Mouse (Mus musculus): ENCODE data around the gene Klc3.

GRCm38 (mm10) chr7:19449165-19449564 lies 45.3 kb upstream of the Klc3 start:
- no peak for TF ChIP-seq POLR2A (IDR thresholded peaks at IDR 0.05; ENCODE audit: borderline replicate concordance, control insufficient read depth, low read depth, low read length)
- no peak for TF ChIP-seq CTCF (IDR thresholded peaks at IDR 0.05; ENCODE audit: control insufficient read depth, insufficient read depth, low read length)
